Mouse (Mus musculus): ENCODE results near the gene Itgb5.

Gene Itgb5

GRCm38 (mm10) chr16:33904553-33904952 is 75.1 kb downstream of the Itgb5 start:
- no peak for DNase-seq (ENCODE audit: low spot score in 2 of 2)

GRCm38 (mm10) chr16:33908239-33908638 is 78.8 kb downstream of the Itgb5 start:
- DNase-seq (ENCODE audit: low spot score in 2 of 2), result no peak

- DNase-seq (ENCODE audit: low spot score in 2 of 2), result no peak
Observed at GRCm38 (mm10) chr16:33914997-33915396, 85.5 kb downstream of the Itgb5 start.

GRCm38 (mm10) chr16:33916473-33917251 is 87.2 kb downstream of the Itgb5 start:
- DNase-seq (ENCODE audit: low spot score in 2 of 2), result no peak

- DNase-seq (ENCODE audit: low spot score in 2 of 2), result no peak
Observed at GRCm38 (mm10) chr16:33917390-33917789, 87.9 kb downstream of the Itgb5 start.

- no peak for DNase-seq (ENCODE audit: low spot score in 2 of 2)
Observed at GRCm38 (mm10) chr16:33917926-33918325, 88.5 kb downstream of the Itgb5 start.

GRCm38 (mm10) chr16:33921514-33921913 is 92.0 kb downstream of the Itgb5 start:
- DNase-seq (ENCODE audit: low spot score in 2 of 2), result no peak

- no peak for DNase-seq (ENCODE audit: low spot score in 2 of 2)
Observed at GRCm38 (mm10) chr16:33922111-33923000, 92.9 kb downstream of the Itgb5 start.

GRCm38 (mm10) chr16:33923001-33923316 is 93.5 kb downstream of the Itgb5 start:
- no peak for DNase-seq (ENCODE audit: low spot score in 2 of 2)

GRCm38 (mm10) chr16:33923758-33924157 is 94.3 kb downstream of the Itgb5 start:
- DNase-seq (ENCODE audit: low spot score in 2 of 2), result no peak

GRCm38 (mm10) chr16:33927263-33927824 is 97.9 kb downstream of the Itgb5 start:
- DNase-seq (ENCODE audit: low spot score in 2 of 2), result no peak

- DNase-seq (ENCODE audit: low spot score in 2 of 2), result no peak
Observed at GRCm38 (mm10) chr16:33928788-33929462, 99.5 kb downstream of the Itgb5 start.

GRCm38 (mm10) chr16:33930785-33931184 is 101.3 kb downstream of the Itgb5 start:
- DNase-seq (ENCODE audit: low spot score in 2 of 2), result no peak

- no peak for DNase-seq (ENCODE audit: low spot score in 2 of 2)
Observed at GRCm38 (mm10) chr16:33931682-33932081, 102.2 kb downstream of the Itgb5 start.

- DNase-seq (ENCODE audit: low spot score in 2 of 2), result no peak
Observed at GRCm38 (mm10) chr16:33932126-33932525, 102.7 kb downstream of the Itgb5 start.

GRCm38 (mm10) chr16:33933411-33933810 is 103.9 kb downstream of the Itgb5 start:
- no peak for DNase-seq (ENCODE audit: low spot score in 2 of 2)

- DNase-seq (ENCODE audit: low spot score in 2 of 2), result no peak
Observed at GRCm38 (mm10) chr16:33934701-33935406, 105.4 kb downstream of the Itgb5 start.

- DNase-seq (ENCODE audit: low spot score in 2 of 2), result no peak
Observed at GRCm38 (mm10) chr16:33935407-33935785, 105.9 kb downstream of the Itgb5 start.

- DNase-seq (ENCODE audit: low spot score in 2 of 2), result no peak
Observed at GRCm38 (mm10) chr16:33936885-33937284, 107.4 kb downstream of the Itgb5 start.

GRCm38 (mm10) chr16:33937567-33937966 is 108.1 kb downstream of the Itgb5 start:
- DNase-seq (ENCODE audit: low spot score in 2 of 2), result no peak
